Mouse (Mus musculus) left cerebral cortex, adult 2 months (tissue): Measurements from ENCODE around the gene Pheta1. TPM values are rescaled to one million over a fixed set of nuclear protein-coding genes. Genes with fewer than 3 reads are reported as not detected.

Source experiments
- DNase-seq, 2 experiments: peaks; one replicate each; pipeline ENCODE4 v3.0.0; 2021 to 2022; ENCODE audit warnings: low spot score in 2 of 2, mixed read lengths in 1 of 2; ENCODE audit errors: extremely low spot score in 1 of 2
- H3K27ac ChIP-seq: fragments of 200-600 bp; 2 replicates; pipeline ENCODE4 v1.8.1; 2022
- H3K4me3 ChIP-seq: fragments of 200-600 bp; 2 replicates; pipeline ENCODE4 v1.8.1; 2022
- CTCF ChIP-seq: fragments of 200-600 bp; IDR thresholded peaks from 2 replicates; pipeline ENCODE4 v1.8.1; 2022; ENCODE audit warnings: antibody characterized with exemption, mild to moderate bottlenecking, moderate library complexity
- intact Hi-C: fragments of 180-260 bp; cut with DNase I; formaldehyde crosslinking; loops from one replicate; pipeline ENCODE4 v1.15.1; 2025
- microRNA-seq, 2 experiments: library from miRNA; unstranded; fragments of <30 nt; microRNA quantifications; one replicate each; pipeline ENCODE4 v1.2.0; 2021
- total RNA-seq, 2 experiments: library from RNA; stranded (reverse); gene quantifications; 2 replicates each; pipeline ENCODE4 v1.2.3; 2021

The Pheta1 gene
- total RNA-seq, 2 experiments from 2014 or later = 8.9 to 10.5 TPM

DNA sequence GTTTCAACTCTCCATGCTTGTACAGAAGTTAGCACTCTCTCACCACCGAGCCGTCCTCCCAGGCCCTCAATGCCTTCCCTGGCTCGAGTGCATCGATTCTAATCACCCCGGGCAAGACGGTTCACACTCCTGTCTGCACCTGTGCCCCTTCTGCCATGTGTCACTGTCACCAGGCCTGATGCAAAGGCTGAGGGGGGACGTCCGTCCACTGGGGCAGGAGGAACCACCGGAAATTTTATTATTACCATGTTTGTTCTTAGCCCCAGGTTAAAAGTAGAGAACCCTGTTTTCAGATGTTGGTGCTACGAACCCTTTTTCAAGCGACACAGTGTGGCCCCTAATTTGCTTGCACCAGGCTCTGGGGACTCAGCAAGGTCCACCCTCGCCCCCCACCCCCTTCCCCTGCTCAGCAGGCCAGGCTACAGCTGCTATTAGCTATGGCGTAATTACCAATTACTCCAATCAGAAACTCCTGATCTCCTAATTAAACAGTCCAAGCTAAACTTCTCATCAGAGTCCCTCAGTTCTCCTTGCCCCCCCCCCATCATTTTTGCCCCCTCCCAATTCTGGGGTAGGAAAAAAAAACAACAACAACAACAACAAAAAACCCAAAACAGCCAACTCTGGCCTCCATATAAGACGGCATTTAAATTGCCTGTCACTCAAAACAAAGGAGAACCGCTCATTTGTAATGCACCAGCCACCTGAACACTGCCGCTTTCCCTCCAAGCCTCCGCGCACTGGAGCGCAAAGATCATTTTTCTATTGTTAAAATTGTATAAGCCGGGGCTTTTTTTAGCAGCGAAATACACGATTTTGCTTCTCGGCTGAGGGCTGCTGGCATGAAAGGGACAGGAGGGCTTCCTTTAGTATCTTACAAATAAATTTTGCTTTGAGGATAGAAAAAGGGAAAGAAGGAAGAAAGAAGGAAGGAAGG, 54.3 kb downstream of the Pheta1 start:
- H3K27ac ChIP-seq = no peak overlapping the region; the same call in 1 of the 2 replicates
- TF ChIP-seq CTCF = no peak
- no peak overlapping the region for H3K4me3 ChIP-seq
- no peak for DNase-seq
- intact Hi-C loops = no loop called here

Small RNAs within 50 kb of the gene (microRNA-seq; reads per million reads assigned to microRNA genes)
- gene Mir7031 = 7.4 to 11.2 reads per million in 2 experiments

Other genes with a start within 250 kb of the Pheta1 start
- gene Acad12, start 230.0 kb upstream of the Pheta1 start, total RNA-seq = 1 to 10 TPM; 6.1 to 6.9 TPM
- gene Acad10, start 188.5 kb upstream of the Pheta1 start, total RNA-seq = 1 to 10 TPM; 5.0 to 5.3 TPM
- gene Brap, start 188.4 kb upstream of the Pheta1 start, total RNA-seq = 10 to 100 TPM; 67.3 to 68.0 TPM
- 100 to 1,000 TPM; 248 to 251 TPM for gene Atxn2, start 137.6 kb upstream of the Pheta1 start, total RNA-seq
- 10 to 100 TPM; 21.2 to 27.5 TPM for gene Sh2b3, start 11.3 kb upstream of the Pheta1 start, total RNA-seq
- gene Cux2, start 201.1 kb downstream of the Pheta1 start, total RNA-seq = 100 to 1,000 TPM; 194 to 215 TPM